Mouse (Mus musculus) neural tube, embryonic 11.5 days (tissue): Measurements from ENCODE around the gene Chfr. TPM values are rescaled to one million over a fixed set of nuclear protein-coding genes. Genes with fewer than 3 reads are reported as not detected.

ENCODE experiments used
- ATAC-seq: fragments of 200-750 bp; cut with Nextera tagmentation; 2 replicates; pipeline ENCODE4 v1.8.0; 2017; ENCODE audit warnings: moderate number of reproducible peaks, mild to moderate bottlenecking, moderate TSS enrichment, moderate library complexity; ENCODE audit not compliant: insufficient read depth, low FRiP score, low TSS enrichment
- DNase-seq: peaks from one replicate; pipeline ENCODE4 v3.0.0-alpha.2; 2015; ENCODE audit warnings: low spot score
- H3K27ac ChIP-seq: fragments of 300-500 bp; sonication (generic); 2 replicates; pipeline ENCODE4 v1.5.1; 2014; ENCODE audit warnings: low read depth, mild to moderate bottlenecking, low read length
- H3K27me3 ChIP-seq: fragments of 300-500 bp; sonication (generic); 2 replicates; pipeline ENCODE4 v1.6.1; 2014; ENCODE audit warnings: mild to moderate bottlenecking, low read length, mixed read lengths; ENCODE audit not compliant: control insufficient read depth, insufficient read depth
- H3K36me3 ChIP-seq: fragments of 300-500 bp; sonication (generic); 2 replicates; pipeline ENCODE4 v1.6.1; 2014; ENCODE audit warnings: mild to moderate bottlenecking, low read length, moderate library complexity, mixed read lengths; ENCODE audit not compliant: control insufficient read depth, insufficient read depth
- H3K4me1 ChIP-seq: fragments of 300-500 bp; sonication (generic); 2 replicates; pipeline ENCODE4 v1.6.1; 2014; ENCODE audit warnings: low read length, mixed read lengths; ENCODE audit not compliant: control insufficient read depth, insufficient read depth
- H3K4me2 ChIP-seq: fragments of 300-500 bp; sonication (generic); 2 replicates; pipeline ENCODE4 v1.6.1; 2014; ENCODE audit warnings: low read depth, mild to moderate bottlenecking, moderate library complexity
- H3K4me3 ChIP-seq: fragments of 300-500 bp; sonication (generic); 2 replicates; pipeline ENCODE4 v1.5.1; 2014; ENCODE audit warnings: low read depth, low read length
- H3K9ac ChIP-seq: fragments of 300-500 bp; sonication (generic); 2 replicates; pipeline ENCODE4 v1.6.1; 2014; ENCODE audit warnings: mild to moderate bottlenecking, low read length
- H3K9me3 ChIP-seq: fragments of 300-500 bp; sonication (generic); 2 replicates; pipeline ENCODE4 v1.6.1; 2016; ENCODE audit warnings: low read length; ENCODE audit not compliant: control insufficient read depth
- WGBS: fragments of 180-500 bp; shearing (Covaris S2); extraction: QIAGEN DNeasy Blood & Tissue Kit; methylation state at CpG from one replicate; pipeline ENCODE4 v1.1.7; 2014; 5-methylcytosine and 5-hydroxymethylcytosine counted together
- polyA plus RNA-seq: library from polyadenylated mRNA; unstranded; fragments of >200 nt; fragmentation: Nextera tagmentation; extraction: Ambion mirVana; gene quantifications from 2 replicates; pipeline ENCODE4 v1.2.1, GENCODE M21; 2014

Gene Chfr
- polyA plus RNA-seq, 1 experiment from 2014 or later = 95.0 TPM

- Histone ChIP-seq H3K4me1 (no peaks in the 10 kb centered on the region), H3K36me3 (peaks cover 19% of the 10 kb centered on the region), H3K27ac (no peak overlapping the region), H3K4me2 (no peak overlapping the region), H3K9ac (no peak overlapping the region), H3K9me3 (no peaks in the 10 kb centered on the region), H3K27me3 (no peaks in the 10 kb centered on the region), H3K4me3 (no peak overlapping the region)
- WGBS = 81% methylated on average over 6 of the region's 6 CpGs
- ATAC-seq = no peak
- no peak for DNase-seq
These were observed 69.1 kb downstream of the Chfr start for GRCm38 (mm10) chr5:110204777-110205176.

GRCm38 (mm10) chr5:110211312-110211711 is 75.7 kb downstream of the Chfr start:
- Histone ChIP-seq H3K4me1 (no peaks in the 10 kb centered on the region), H3K27ac (no peak overlapping the region), H3K27me3 (no peaks in the 10 kb centered on the region), H3K4me3 (no peak overlapping the region), H3K9me3 (no peaks in the 10 kb centered on the region), H3K4me2 (no peak overlapping the region), H3K36me3 (peaks cover 13% of the 10 kb centered on the region), H3K9ac (no peak overlapping the region)
- no peak for DNase-seq
- ATAC-seq = no peak
- 84% methylated on average over 2 of the region's 2 CpGs for WGBS

GRCm38 (mm10) chr5:110216780-110217179 is 81.1 kb downstream of the Chfr start:
- H3K36me3 ChIP-seq = peaks cover 11% of the 10 kb centered on the region
- H3K4me1 ChIP-seq = no peaks in the 10 kb centered on the region
- no peaks in the 10 kb centered on the region for H3K27me3 ChIP-seq
- 94% methylated on average over 3 of the region's 3 CpGs for WGBS
- no peak overlapping the region for H3K4me3 ChIP-seq
- no peaks in the 10 kb centered on the region for H3K9me3 ChIP-seq
- H3K4me2 ChIP-seq = no peak overlapping the region
- no peak overlapping the region for H3K27ac ChIP-seq
- no peak for DNase-seq
- no peak for ATAC-seq
- H3K9ac ChIP-seq = no peak overlapping the region

GRCm38 (mm10) chr5:110220331-110220730 is 84.7 kb downstream of the Chfr start:
- no peak overlapping the region for H3K27ac ChIP-seq
- no peak overlapping the region for H3K4me3 ChIP-seq
- H3K9ac ChIP-seq = no peak overlapping the region
- H3K27me3 ChIP-seq = no peaks in the 10 kb centered on the region
- peaks cover 9% of the 10 kb centered on the region for H3K36me3 ChIP-seq
- ATAC-seq (no peak), DNase-seq (no peak)
- no peaks in the 10 kb centered on the region for H3K4me1 ChIP-seq
- no peaks in the 10 kb centered on the region for H3K9me3 ChIP-seq
- H3K4me2 ChIP-seq = no peak overlapping the region
- WGBS = 92% methylated on average over 4 of the region's 4 CpGs

Other genes starting within 250 kb of the Chfr start
- gene Gm15446, start 212.4 kb upstream of the Chfr start, polyA plus RNA-seq = 0.57 and 0.76 TPM in 2 replicates
- gene Zfp932, start 139.3 kb upstream of the Chfr start, polyA plus RNA-seq = 22.6 and 23.2 TPM in 2 replicates
- gene Gm17655, start 63.3 kb upstream of the Chfr start, polyA plus RNA-seq = 8.2 and 9.5 TPM in 2 replicates
- gene Gm35315, start 41.4 kb upstream of the Chfr start, polyA plus RNA-seq = 0.62 and 0.82 TPM in 2 replicates
- gene Plcxd1, start 35.9 kb upstream of the Chfr start, polyA plus RNA-seq = 0.32 and 0.73 TPM in 2 replicates
- gene Gtpbp6, start 27.6 kb upstream of the Chfr start, polyA plus RNA-seq = 31.7 and 32.7 TPM in 2 replicates
- 5.0 and 6.8 TPM in 2 replicates for gene Zfp605, start 25.8 kb upstream of the Chfr start, polyA plus RNA-seq
- 23.2 and 24.0 TPM in 2 replicates for gene Golga3, start 40.9 kb downstream of the Chfr start, polyA plus RNA-seq
- 35.5 and 39.9 TPM in 2 replicates for gene Ankle2, start 95.2 kb downstream of the Chfr start, polyA plus RNA-seq
- gene Pgam5, start 134.1 kb downstream of the Chfr start, polyA plus RNA-seq = 95.2 and 106 TPM in 2 replicates
- 9.5 and 11.6 TPM in 2 replicates for gene Pxmp2, start 150.3 kb downstream of the Chfr start, polyA plus RNA-seq
- 36.4 and 40.1 TPM in 2 replicates for gene Pole, start 150.5 kb downstream of the Chfr start, polyA plus RNA-seq
- 0.59 and 1.4 TPM in 2 replicates for gene P2rx2, start 207.4 kb downstream of the Chfr start, polyA plus RNA-seq
- gene Lrcol1, start 208.9 kb downstream of the Chfr start, polyA plus RNA-seq = not detected in 2 replicates